ENCODE assay signal across 8 mouse cellular contexts in genomic region chr10:67075931-67076878, GRCm38 (mm10). TPM values are rescaled to one million over a fixed set of nuclear protein-coding genes. Genes with fewer than 3 reads are reported as not detected.
A peak's percentile ranks its signal among the peaks of the same experiment; 100 is the strongest.
DNase-seq lines count a peak whose midpoint lies in the region; ATAC-seq and TF ChIP-seq lines count a peak whose summit lies in the region.

No protein-coding gene starts in this region.

- H3K27ac ChIP-seq in lung, postnatal 0 days (ENCODE audit: low read length), result no peak overlapping the region

- H3K9me3 ChIP-seq in lung, postnatal 0 days (ENCODE audit: low read length), result no peaks in the 10 kb centered on the region

- TF ChIP-seq EP300 in lung, postnatal 0 days (IDR thresholded peaks at IDR 0.05), result no peak

- WGBS in lung, postnatal 0 days, result 71% methylated on average over 21 of the region's 21 CpGs

- H3K9ac ChIP-seq in lung, postnatal 0 days (replicated peaks; ENCODE audit: low read depth), result no peak overlapping the region

- intact Hi-C loops in gastrocnemius, postnatal 36 days (cut with DNase I), result no loop called here

- peak; percentile 14 for DNase-seq in adrenal gland, postnatal 25 days
- no peak for DNase-seq in adrenal gland, adult 8-10 months
- peak; percentile 38 for DNase-seq in Muller cell, postnatal 12 days (ENCODE audit: inconsistent ontology term)
- peak; percentile 54 to 59 for DNase-seq in frontal cortex, postnatal 14 days (ENCODE audit: low spot score in 2 of 2)
- peak; percentile 56 to 63 for DNase-seq in layer of hippocampus, postnatal 36 days
- no peak for DNase-seq in gastrocnemius, postnatal 36 days
- no peak for DNase-seq in lung, postnatal 0 days (ENCODE audit: low spot score)

- H3K27me3 ChIP-seq in lung, postnatal 0 days (replicated peaks; ENCODE audit: insufficient read depth, low read length), result no peaks in the 10 kb centered on the region

- no peaks in the 10 kb centered on the region for H3K36me3 ChIP-seq in lung, postnatal 0 days (ENCODE audit: insufficient read depth, low read length)

- no peak for ATAC-seq in erythroblast, adult 5-6 weeks (replicated peaks; ENCODE audit: low FRiP score, poor library complexity, severe bottlenecking)
- no peak for ATAC-seq in lung, postnatal 0 days

- TF ChIP-seq CTCF in lung, postnatal 0 days (IDR thresholded peaks at IDR 0.05), result no peak

- H3K4me3 ChIP-seq in lung, postnatal 0 days (ENCODE audit: low read depth, low read length), result no peak overlapping the region

- no peaks in the 10 kb centered on the region; the same call in 1 of the 2 replicates for H3K4me1 ChIP-seq in lung, postnatal 0 days (ENCODE audit: insufficient read depth, low read depth, low read length)

- H3K4me2 ChIP-seq in lung, postnatal 0 days (replicated peaks; ENCODE audit: low read depth, low read length), result no peak overlapping the region

RNA-seq across cellular contexts. Expression of gene Jmjd1c, which starts 19.7 kb away (rescaled TPM):
- 60.0 and 69.3 TPM in 2 replicates for total RNA-seq in adrenal gland, postnatal 25 days (2021)
- 100 to 1,000 TPM in 1 of 4 experiments, 10 to 100 TPM in 3; 54.1 to 103 (median 65.0) TPM for total RNA-seq in adrenal gland, adult 8-10 months (2022)
- 100 to 1,000 TPM; 103 to 110 TPM for total RNA-seq in layer of hippocampus, postnatal 36 days (2021)
- 25.4 and 38.5 TPM in 2 replicates for total RNA-seq in erythroblast, adult 5-6 weeks (2015; ENCODE audit: low replicate concordance)
- total RNA-seq in erythroblast, adult 5-6 weeks (2017; ENCODE audit: low replicate concordance), result 36.3 and 39.3 TPM in 2 replicates
- 10 to 100 TPM; 20.2 to 21.5 TPM for total RNA-seq in gastrocnemius, postnatal 36 days (2021)
- 43.8 and 44.6 TPM in 2 replicates for polyA plus RNA-seq in lung, postnatal 0 days (2015; fragmentation: Nextera tagmentation; extraction: Ambion mirVana)

RNA-seq across cellular contexts. Expression of gene Reep3, which starts 20.5 kb away (rescaled TPM):
- total RNA-seq in adrenal gland, postnatal 25 days (2021), result 41.5 and 41.6 TPM in 2 replicates
- 10 to 100 TPM; 33.5 to 49.1 (median 44.9) TPM for total RNA-seq in adrenal gland, adult 8-10 months (2022)
- 10 to 100 TPM; 20.2 to 24.1 TPM for total RNA-seq in layer of hippocampus, postnatal 36 days (2021)
- 14.8 and 16.5 TPM in 2 replicates for total RNA-seq in erythroblast, adult 5-6 weeks (2015; ENCODE audit: low replicate concordance)
- 6.4 and 8.1 TPM in 2 replicates for total RNA-seq in erythroblast, adult 5-6 weeks (2017; ENCODE audit: low replicate concordance)
- 10 to 100 TPM; 10.0 to 10.2 TPM for total RNA-seq in gastrocnemius, postnatal 36 days (2021)
- 38.4 and 43.8 TPM in 2 replicates for polyA plus RNA-seq in lung, postnatal 0 days (2015; fragmentation: Nextera tagmentation; extraction: Ambion mirVana)

Comparison
In these comparisons a context has a peak if more than half of its experiments do, and no peak if none do; other contexts are left out.
1. DNase-seq: peak in adrenal gland, postnatal 25 days (single experiment), Muller cell, postnatal 12 days (single experiment), frontal cortex, postnatal 14 days (2 of 2) and layer of hippocampus, postnatal 36 days (2 of 2); none in adrenal gland, adult 8-10 months (single experiment), gastrocnemius, postnatal 36 days (0 of 2) and lung, postnatal 0 days (single experiment).